Mouse (Mus musculus): ENCODE data around the gene Cpm. TPM values are rescaled to one million over a fixed set of nuclear protein-coding genes. Genes with fewer than 3 reads are reported as not detected.

The Cpm gene
- polyA plus RNA-seq, 1 experiment, result 13.6 TPM

- H3K27me3 ChIP-seq (ENCODE audit: control insufficient read depth, insufficient read depth, low read length), result no peaks in the 10 kb centered on the region
- no peak for DNase-seq
- H3K4me1 ChIP-seq (ENCODE audit: control insufficient read depth, insufficient read depth, low read length), result no peaks in the 10 kb centered on the region; the same call in 1 of the 2 replicates
- no peak overlapping the region for H3K27ac ChIP-seq (ENCODE audit: insufficient read depth, low read length)
- 82% methylated on average over 7 of the region's 7 CpGs for WGBS
- TF ChIP-seq CTCF (IDR thresholded peaks at IDR 0.05; ENCODE audit: borderline replicate concordance, insufficient read depth, low read depth, low read length), result no peak
- no peak for TF ChIP-seq POLR2A (IDR thresholded peaks at IDR 0.05; ENCODE audit: borderline replicate concordance, insufficient read depth, low read length)
- no peak overlapping the region for H3K4me3 ChIP-seq (replicated peaks; ENCODE audit: insufficient read depth, low read depth, low read length)
Observed at GRCm38 (mm10) chr10:117656985-117657658, 27.8 kb downstream of the Cpm start.

GRCm38 (mm10) chr10:117657659-117658306 is 28.5 kb downstream of the Cpm start:
- no peak for TF ChIP-seq POLR2A (IDR thresholded peaks at IDR 0.05; ENCODE audit: borderline replicate concordance, insufficient read depth, low read length)
- no peak for TF ChIP-seq CTCF (IDR thresholded peaks at IDR 0.05; ENCODE audit: borderline replicate concordance, insufficient read depth, low read depth, low read length)
- WGBS, result 73% methylated on average over 3 of the region's 3 CpGs
- H3K4me3 ChIP-seq (replicated peaks; ENCODE audit: insufficient read depth, low read depth, low read length), result no peak overlapping the region
- no peaks in the 10 kb centered on the region for H3K27me3 ChIP-seq (ENCODE audit: control insufficient read depth, insufficient read depth, low read length)
- H3K4me1 ChIP-seq (ENCODE audit: control insufficient read depth, insufficient read depth, low read length), result no peaks in the 10 kb centered on the region; the same call in 1 of the 2 replicates
- no peak overlapping the region for H3K27ac ChIP-seq (ENCODE audit: insufficient read depth, low read length)
- no peak for DNase-seq

GRCm38 (mm10) chr10:117658522-117659429 is 29.5 kb downstream of the Cpm start:
- TF ChIP-seq POLR2A (IDR thresholded peaks at IDR 0.05; ENCODE audit: borderline replicate concordance, insufficient read depth, low read length) (no peak), CTCF (IDR thresholded peaks at IDR 0.05; ENCODE audit: borderline replicate concordance, insufficient read depth, low read depth, low read length) (no peak)
- DNase-seq, result no peak
- 82% methylated on average over 14 of the region's 14 CpGs for WGBS
- no peaks in the 10 kb centered on the region; the same call in 1 of the 2 replicates for H3K4me1 ChIP-seq (ENCODE audit: control insufficient read depth, insufficient read depth, low read length)
- no peaks in the 10 kb centered on the region for H3K27me3 ChIP-seq (ENCODE audit: control insufficient read depth, insufficient read depth, low read length)
- H3K4me3 ChIP-seq (replicated peaks; ENCODE audit: insufficient read depth, low read depth, low read length), result no peak overlapping the region
- H3K27ac ChIP-seq (ENCODE audit: insufficient read depth, low read length), result no peak overlapping the region

- 53% methylated on average over 11 of the region's 11 CpGs for WGBS
- DNase-seq, result no peak
- Histone ChIP-seq H3K4me3 (replicated peaks; ENCODE audit: insufficient read depth, low read depth, low read length) (no peak overlapping the region), H3K27ac (ENCODE audit: insufficient read depth, low read length) (no peak overlapping the region), H3K4me1 (ENCODE audit: control insufficient read depth, insufficient read depth, low read length) (peaks cover 2% of the 10 kb centered on the region; the same call in 1 of the 2 replicates), H3K27me3 (ENCODE audit: control insufficient read depth, insufficient read depth, low read length) (no peaks in the 10 kb centered on the region)
- TF ChIP-seq CTCF (IDR thresholded peaks at IDR 0.05; ENCODE audit: borderline replicate concordance, insufficient read depth, low read depth, low read length) (no peak), POLR2A (IDR thresholded peaks at IDR 0.05; ENCODE audit: borderline replicate concordance, insufficient read depth, low read length) (no peak)
Observed at GRCm38 (mm10) chr10:117659430-117659813, 30.1 kb downstream of the Cpm start.

- TF ChIP-seq CTCF (IDR thresholded peaks at IDR 0.05; ENCODE audit: borderline replicate concordance, insufficient read depth, low read depth, low read length) (no peak), POLR2A (IDR thresholded peaks at IDR 0.05; ENCODE audit: borderline replicate concordance, insufficient read depth, low read length) (no peak)
- no peak overlapping the region for H3K27ac ChIP-seq (ENCODE audit: insufficient read depth, low read length)
- H3K27me3 ChIP-seq (ENCODE audit: control insufficient read depth, insufficient read depth, low read length), result no peaks in the 10 kb centered on the region
- 60% methylated on average over 11 of the region's 11 CpGs for WGBS
- H3K4me1 ChIP-seq (ENCODE audit: control insufficient read depth, insufficient read depth, low read length), result peaks cover 2% of the 10 kb centered on the region; the same call in 1 of the 2 replicates
- no peak overlapping the region for H3K4me3 ChIP-seq (replicated peaks; ENCODE audit: insufficient read depth, low read depth, low read length)
- no peak for DNase-seq
Observed at GRCm38 (mm10) chr10:117659819-117660218, 30.5 kb downstream of the Cpm start.

- TF ChIP-seq POLR2A (IDR thresholded peaks at IDR 0.05; ENCODE audit: borderline replicate concordance, insufficient read depth, low read length), result no peak
- no peak for TF ChIP-seq CTCF (IDR thresholded peaks at IDR 0.05; ENCODE audit: borderline replicate concordance, insufficient read depth, low read depth, low read length)
- H3K4me1 ChIP-seq (ENCODE audit: control insufficient read depth, insufficient read depth, low read length), result peaks cover 2% of the 10 kb centered on the region; the same call in 1 of the 2 replicates
- WGBS, result 79% methylated on average over 15 of the region's 15 CpGs
Observed at GRCm38 (mm10) chr10:117662316-117663055, 33.2 kb downstream of the Cpm start.

More at GRCm38 (mm10) chr10:117662316-117663055, 33.2 kb downstream of the Cpm start:
- H3K27ac ChIP-seq (ENCODE audit: insufficient read depth, low read length), result no peak overlapping the region
- no peaks in the 10 kb centered on the region for H3K27me3 ChIP-seq (ENCODE audit: control insufficient read depth, insufficient read depth, low read length)
- H3K4me3 ChIP-seq (replicated peaks; ENCODE audit: insufficient read depth, low read depth, low read length), result no peak overlapping the region
- no peak for DNase-seq

Data from cerebellum, adult 2 months (tissue).